Mouse (Mus musculus) ovary, adult 10 weeks (tissue): ENCODE measurements around the gene Tpst2. TPM values are rescaled to one million over a fixed set of nuclear protein-coding genes. Genes with fewer than 3 reads are reported as not detected.

ENCODE experiments used
- polyA plus RNA-seq: library from polyadenylated mRNA; stranded (reverse); fragments of 350-450 nt; fragmentation: Illumina TruSeq; extraction: RNeasy Lipid Tissue Mini Kit (QIAGEN cat#74804); gene quantifications from one replicate; pipeline ENCODE4 v1.2.3, GENCODE M21; 2014

Tpst2 gene
- 15.3 TPM for polyA plus RNA-seq

GRCm38 (mm10) chr5:112276267-112276873 lies at the start of gene Tpst2:
Gene Tpst2 (plus strand): TSS chr5:112276691.

GRCm38 (mm10) chr5:112252400-112252799 lies 24.1 kb upstream of the Tpst2 start, which contains the start of gene Cryba4:
Gene Cryba4 (minus strand): TSS chr5:112252518.

GRCm38 (mm10) chr5:112255426-112255825 lies 21.1 kb upstream of the Tpst2 start, which contains the start of gene Crybb1:
Gene Crybb1 (plus strand): TSS chr5:112255815.

GRCm38 (mm10) chr5:112325546-112326445 lies 49.3 kb downstream of the Tpst2 start, which contains the start of gene Tfip11:
Gene Tfip11 (plus strand): TSS chr5:112326358.

GRCm38 (mm10) chr5:112342463-112343204 lies 66.1 kb downstream of the Tpst2 start, which contains the start of the genes Srrd and Hps4:
Gene Srrd (minus strand): TSS chr5:112343040.
Gene Hps4 (plus strand): TSS chr5:112343083.

GRCm38 (mm10) chr5:112355910-112356309 lies 79.4 kb downstream of the Tpst2 start, which contains the start of gene Gm6583:
Gene Gm6583 (minus strand): TSS chr5:112356033.

Other genes with a start within 250 kb of the Tpst2 start
- not detected for gene Cryba4, start 24.2 kb upstream of the Tpst2 start, polyA plus RNA-seq
- gene Crybb1, start 20.9 kb upstream of the Tpst2 start, polyA plus RNA-seq: not detected
- gene Tfip11, start 49.7 kb downstream of the Tpst2 start, polyA plus RNA-seq: 9.8 TPM
- gene Srrd, start 66.3 kb downstream of the Tpst2 start, polyA plus RNA-seq: 0.80 TPM
- gene Hps4, start 66.4 kb downstream of the Tpst2 start, polyA plus RNA-seq: 14.8 TPM
- not detected for gene Gm6583, start 79.3 kb downstream of the Tpst2 start, polyA plus RNA-seq
- not detected for gene Asphd2, start 118.2 kb downstream of the Tpst2 start, polyA plus RNA-seq
- gene Gm6588, start 172.7 kb downstream of the Tpst2 start, polyA plus RNA-seq: not detected